Mouse (Mus musculus): Measurements from ENCODE around the gene Mrgpra2a. TPM values are rescaled to one million over a fixed set of nuclear protein-coding genes. Genes with fewer than 3 reads are reported as not detected.
"Not testable (repeated sequence)": the region's sequence is repeated elsewhere in the genome, so short reads cannot be mapped to it uniquely, and the experiment has no call there.

Gene Mrgpra2a
- total RNA-seq (2021) = not detected in 2 replicates
- long read RNA-seq = 0 reads

DNA sequence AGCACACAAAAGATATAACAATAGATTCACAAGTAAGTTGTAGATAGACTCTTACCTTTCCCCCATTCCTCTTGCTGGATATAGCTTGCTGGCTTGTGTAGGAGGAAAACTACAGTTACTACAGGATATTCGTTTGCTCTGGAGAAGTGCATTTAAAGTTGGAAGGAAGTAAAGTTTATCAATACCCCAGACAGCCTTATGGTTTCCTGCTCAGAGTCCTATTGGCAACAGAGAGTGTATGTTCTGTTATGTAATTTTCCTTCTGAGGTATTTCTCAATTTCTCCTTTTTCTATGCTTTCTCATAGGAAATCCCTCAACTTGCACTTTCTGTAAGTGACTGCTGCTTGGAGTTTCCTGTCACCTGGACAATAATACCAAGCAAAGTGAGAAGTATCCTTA lies at the start of gene Mrgpra2a:
TSS of gene Mrgpra2a (minus strand) at position 125 of the 400 bp plus-strand sequence.
- not testable (repeated sequence) for DNase-seq

DNA sequence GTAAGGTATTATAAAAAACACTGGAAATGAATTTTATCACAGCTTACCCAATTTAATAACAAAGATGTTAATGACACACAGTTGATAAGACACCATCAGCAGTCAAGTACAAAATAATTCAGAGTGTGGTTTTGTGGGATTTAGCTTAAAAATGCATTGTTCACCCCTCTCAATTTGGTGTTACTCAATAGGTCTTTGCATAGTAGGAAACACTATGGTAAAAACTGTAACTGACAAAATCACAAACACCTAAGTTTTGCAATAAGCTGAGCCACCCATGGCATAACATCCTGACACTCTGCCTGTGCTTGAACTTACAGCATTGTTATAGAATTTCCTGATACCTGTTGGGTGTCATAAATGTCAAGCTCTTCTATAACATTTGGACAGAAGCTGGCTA lies 39.3 kb upstream of the Mrgpra2a start:
- not testable (repeated sequence) for DNase-seq

GRCm38 (mm10) chr7:47489438-47489837 lies 37.5 kb upstream of the Mrgpra2a start:
- DNase-seq = not testable (repeated sequence)

DNA sequence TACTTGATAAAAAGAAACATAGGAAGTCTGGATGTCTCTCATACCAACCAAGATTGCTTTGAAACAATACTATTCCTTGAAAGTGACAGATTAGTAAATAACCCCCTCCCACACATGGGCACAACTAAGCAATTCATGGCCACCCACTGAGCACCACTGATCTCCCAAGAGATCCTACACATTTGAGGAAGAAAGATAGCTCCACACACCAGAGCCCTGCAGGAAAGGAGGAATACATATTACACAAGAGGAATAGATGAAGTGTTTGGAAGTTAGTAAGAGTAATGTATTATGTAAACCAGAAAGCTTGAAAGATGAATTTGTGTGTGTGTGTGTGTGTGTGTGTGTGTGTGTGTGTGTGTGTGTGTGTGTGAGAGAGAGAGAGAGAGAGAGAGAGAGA lies 31.2 kb upstream of the Mrgpra2a start:
- not testable (repeated sequence) for DNase-seq

DNA sequence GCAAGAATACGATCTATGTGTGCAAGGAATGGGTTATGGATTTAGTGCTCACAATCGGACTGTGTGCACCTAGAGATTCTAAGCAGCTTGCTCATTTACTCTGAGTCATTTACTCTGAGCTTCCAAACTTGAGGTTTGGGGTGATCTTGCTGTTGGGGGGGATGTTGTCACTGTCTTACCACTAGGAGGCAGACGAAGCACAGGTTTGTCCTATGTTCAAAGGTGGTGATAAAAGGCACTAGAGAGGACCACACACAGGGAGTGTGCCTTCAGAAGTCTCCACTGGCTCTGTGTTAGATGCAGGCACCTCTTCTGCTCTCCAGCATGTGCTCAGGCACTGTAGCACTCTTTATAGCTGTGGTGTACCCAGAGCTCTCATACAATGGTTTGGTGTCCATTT lies 22.0 kb upstream of the Mrgpra2a start:
- not testable (repeated sequence) for DNase-seq

DNA sequence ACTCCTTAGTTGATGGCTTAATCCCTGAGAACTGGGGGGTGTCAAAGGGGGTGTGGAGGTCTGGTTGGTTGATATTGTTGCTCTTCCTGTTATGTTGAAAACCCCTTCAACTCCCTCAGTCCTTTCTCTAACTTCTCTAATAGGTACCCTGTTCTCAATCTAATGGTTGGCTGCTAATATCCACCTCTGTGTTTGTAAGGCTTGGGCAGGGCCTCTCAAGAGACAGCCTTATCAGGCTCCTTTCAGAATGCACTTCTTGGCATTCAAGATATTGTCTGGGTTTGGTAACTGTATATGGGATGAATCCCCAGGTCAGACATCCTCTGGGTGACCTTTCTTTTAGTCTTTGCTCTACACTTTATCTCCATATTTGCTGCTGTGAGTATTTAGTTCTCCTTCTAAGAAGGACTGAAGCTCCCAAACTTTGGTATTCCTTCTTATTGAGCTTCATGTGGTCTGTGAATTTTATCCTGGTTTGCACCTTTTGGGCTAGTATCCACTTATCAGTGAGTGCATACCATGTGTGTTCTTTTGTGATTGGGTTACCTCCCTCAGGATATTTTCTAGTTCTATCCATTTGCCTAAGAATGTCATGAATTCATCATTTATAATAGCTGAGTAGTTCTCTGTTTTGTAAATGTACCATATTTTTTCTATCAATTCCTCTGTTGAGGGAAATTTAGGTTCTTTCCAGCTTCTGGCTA lies 13.5 kb upstream of the Mrgpra2a start:
- DNase-seq = not testable (repeated sequence)

DNA sequence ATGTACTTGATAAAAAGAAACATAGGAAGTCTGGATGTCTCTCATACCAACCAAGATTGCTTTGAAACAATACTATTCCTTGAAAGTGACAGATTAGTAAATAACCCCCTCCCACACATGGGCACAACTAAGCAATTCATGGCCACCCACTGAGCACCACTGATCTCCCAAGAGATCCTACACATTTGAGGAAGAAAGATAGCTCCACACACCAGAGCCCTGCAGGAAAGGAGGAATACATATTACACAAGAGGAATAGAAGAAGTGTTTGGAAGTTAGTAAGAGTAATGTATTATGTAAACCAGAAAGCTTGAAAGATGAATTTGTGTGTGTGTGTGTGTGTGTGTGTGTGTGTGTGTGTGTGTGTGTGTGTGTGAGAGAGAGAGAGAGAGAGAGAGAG lies 6.2 kb downstream of the Mrgpra2a start:
- not testable (repeated sequence) for DNase-seq

GRCm38 (mm10) chr7:47436463-47436862 lies 15.5 kb downstream of the Mrgpra2a start:
- not testable (repeated sequence) for DNase-seq

- not testable (repeated sequence) for DNase-seq
These were observed 24.0 kb downstream of the Mrgpra2a start for GRCm38 (mm10) chr7:47427815-47428508.

- DNase-seq = no peak
These were observed 41.3 kb downstream of the Mrgpra2a start for GRCm38 (mm10) chr7:47410602-47411001.

DNA sequence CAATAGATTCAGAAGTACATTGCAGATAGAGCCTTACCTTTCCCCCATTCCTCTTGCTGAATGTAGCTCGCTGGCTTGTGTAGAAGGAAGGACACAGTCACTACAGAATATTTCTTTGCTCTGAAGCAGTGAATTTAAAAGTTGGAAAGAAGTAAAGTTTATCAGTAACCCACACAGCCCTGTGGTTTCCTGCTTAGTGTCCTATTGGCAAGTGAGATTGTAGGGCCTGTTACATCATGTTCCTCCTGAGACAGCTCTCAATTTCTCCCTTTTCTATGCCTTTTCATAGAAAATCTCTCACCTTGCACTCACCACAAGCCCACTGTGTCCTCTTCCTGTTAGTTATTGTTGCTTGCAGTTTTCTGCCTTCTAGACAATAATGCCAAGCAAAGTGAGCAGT lies 42.4 kb downstream of the Mrgpra2a start:
- no peak for DNase-seq

DNA sequence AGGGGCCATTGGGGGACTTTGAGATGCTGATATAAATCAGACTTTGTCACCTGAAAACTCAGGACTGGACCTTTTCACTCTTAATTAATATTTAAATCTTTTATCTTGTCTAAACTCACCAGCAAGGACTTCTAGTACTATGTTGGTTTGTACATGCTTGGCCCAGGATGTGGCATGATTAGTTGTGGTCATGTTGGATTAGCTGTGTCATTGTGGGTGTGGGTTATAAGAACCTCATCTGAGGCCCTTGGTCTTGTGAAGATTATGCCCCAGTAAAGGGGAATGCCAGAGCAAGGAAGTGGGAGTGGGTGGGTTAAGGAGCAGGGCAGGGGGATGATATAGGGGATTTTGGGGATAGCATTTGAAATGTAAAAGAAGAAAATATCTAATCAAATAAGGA lies 50.8 kb downstream of the Mrgpra2a start:
- no peak for DNase-seq

Other genes with a start within 250 kb of the Mrgpra2a start
- not detected in 2 replicates for gene Mrgpra6, start 247.2 kb downstream of the Mrgpra2a start, total RNA-seq (2021)
- gene Mrgpra9, start 199.3 kb downstream of the Mrgpra2a start, total RNA-seq (2021) = not detected in 2 replicates
- not detected in 2 replicates for gene Mrgpra1, start 97.9 kb downstream of the Mrgpra2a start, total RNA-seq (2021)
- not detected in 2 replicates for gene Mrgpra2b, start 76.7 kb upstream of the Mrgpra2a start, total RNA-seq (2021)
- gene Mrgpra3, start 149.2 kb upstream of the Mrgpra2a start, total RNA-seq (2021) = not detected in 2 replicates

Data from adrenal gland, postnatal 25 days (tissue).